Comparison of ENCODE assay signal across 8 mouse cellular contexts in genomic region chr11:95414536-95415161, GRCm38 (mm10). TPM values are rescaled to one million over a fixed set of nuclear protein-coding genes. Genes with fewer than 3 reads are reported as not detected.
A peak's percentile ranks its signal among the peaks of the same experiment; 100 is the strongest.
DNase-seq lines count a peak whose midpoint lies in the region; ATAC-seq lines count a peak whose summit lies in the region.

No protein-coding gene starts in this region.

- H3K4me3 ChIP-seq in intestine, embryonic 15.5 days (replicated peaks), result peak overlapping the region; percentile 61

- no peaks in the 10 kb centered on the region for H3K36me3 ChIP-seq in intestine, embryonic 15.5 days

- H3K9me3 ChIP-seq in intestine, embryonic 15.5 days, result no peaks in the 10 kb centered on the region

- intact Hi-C loops in gastrocnemius, postnatal 36 days (cut with DNase I), result loop anchor here (5.0 kb wide), 1 partner anchor 48 kb away; no protein-coding TSS in a partner anchor
- intact Hi-C loops in left cerebral cortex, postnatal 14 days (cut with DNase I), result no loop called here

- ATAC-seq in intestine, embryonic 15.5 days, result peak; percentile 87
- peak; percentile 87 for ATAC-seq in megakaryocyte-erythroid progenitor cell, adult 5-6 weeks (replicated peaks; ENCODE audit: low FRiP score, low TSS enrichment, poor library complexity, severe bottlenecking)

- H3K27me3 ChIP-seq in intestine, embryonic 15.5 days (replicated peaks), result no peaks in the 10 kb centered on the region

- peak overlapping the region; percentile 54 for H3K4me2 ChIP-seq in intestine, embryonic 15.5 days (replicated peaks)

- H3K27ac ChIP-seq in intestine, embryonic 15.5 days, result peak overlapping the region; percentile 79

- peak; percentile 93 for DNase-seq in adrenal gland, adult 8-10 months
- DNase-seq in embryo, embryonic 11.5 days (ENCODE audit: low read depth, low spot score), result peak; percentile 99
- peak; percentile 93 to 94 for DNase-seq in gastrocnemius, postnatal 36 days
- DNase-seq in left cerebral cortex, postnatal 14 days (ENCODE audit: low spot score in 2 of 2), result peak; percentile 96 to 97
- peak; percentile 97 for DNase-seq in right cerebral cortex, postnatal 14 days
- peak; percentile 88 to 92 for DNase-seq in urinary bladder, postnatal 36 days (ENCODE audit: low spot score in 2 of 2)

- WGBS in intestine, embryonic 15.5 days, result under 1% methylated on average over 28 of the region's 28 CpGs

- peaks cover 8% of the 10 kb centered on the region for H3K4me1 ChIP-seq in intestine, embryonic 15.5 days (replicated peaks)

- H3K9ac ChIP-seq in intestine, embryonic 15.5 days, result peak overlapping the region; percentile 59

RNA-seq across cellular contexts. Expression of gene Spop, which starts 0.8 kb away (rescaled TPM):
- total RNA-seq in adrenal gland, adult 8-10 months (2022), result 100 to 1,000 TPM; 160 to 216 (median 189) TPM
- total RNA-seq in gastrocnemius, postnatal 36 days (2021), result 100 to 1,000 TPM; 178 to 196 TPM
- polyA plus RNA-seq in intestine, embryonic 15.5 days (2015; fragmentation: Nextera tagmentation; extraction: Ambion mirVana), result 127 and 130 TPM in 2 replicates
- total RNA-seq in left cerebral cortex, postnatal 14 days (2021), result 100 to 1,000 TPM; 156 to 160 TPM
- 51.5 and 55.3 TPM in 2 replicates for total RNA-seq in megakaryocyte-erythroid progenitor cell, adult 5-6 weeks (2014; fragmentation: Nextera tagmentation)
- total RNA-seq in megakaryocyte-erythroid progenitor cell, adult 5-6 weeks (2017), result 37.5 and 45.5 TPM in 2 replicates

RNA-seq across cellular contexts. Expression of gene Slc35b1, which starts 30.2 kb away (rescaled TPM):
- 10 to 100 TPM; 62.7 to 88.9 (median 78.0) TPM for total RNA-seq in adrenal gland, adult 8-10 months (2022)
- 10 to 100 TPM; 39.5 to 46.8 TPM for total RNA-seq in gastrocnemius, postnatal 36 days (2021)
- polyA plus RNA-seq in intestine, embryonic 15.5 days (2015; fragmentation: Nextera tagmentation; extraction: Ambion mirVana), result 103 and 108 TPM in 2 replicates
- 10 to 100 TPM; 72.8 to 78.9 TPM for total RNA-seq in left cerebral cortex, postnatal 14 days (2021)
- total RNA-seq in megakaryocyte-erythroid progenitor cell, adult 5-6 weeks (2014; fragmentation: Nextera tagmentation), result 30.6 and 84.7 TPM in 2 replicates
- total RNA-seq in megakaryocyte-erythroid progenitor cell, adult 5-6 weeks (2017), result 29.3 and 54.5 TPM in 2 replicates

Comparison
In these comparisons a context has a peak if more than half of its experiments do, and no peak if none do; other contexts are left out.
1. Peak in every context shown above with its lines: DNase-seq, ATAC-seq, H3K4me3 ChIP-seq and H3K27ac ChIP-seq.